Mouse (Mus musculus): ENCODE results near the gene Tuba3b.

Tuba3b gene

GRCm38 (mm10) chr6:145607746-145608145, 7.8 kb upstream of the Tuba3b start:
- DNase-seq (ENCODE audit: low spot score) = peak; percentile 7

GRCm38 (mm10) chr6:145608693-145609092, 6.9 kb upstream of the Tuba3b start:
- DNase-seq (ENCODE audit: low spot score) = no peak

DNA sequence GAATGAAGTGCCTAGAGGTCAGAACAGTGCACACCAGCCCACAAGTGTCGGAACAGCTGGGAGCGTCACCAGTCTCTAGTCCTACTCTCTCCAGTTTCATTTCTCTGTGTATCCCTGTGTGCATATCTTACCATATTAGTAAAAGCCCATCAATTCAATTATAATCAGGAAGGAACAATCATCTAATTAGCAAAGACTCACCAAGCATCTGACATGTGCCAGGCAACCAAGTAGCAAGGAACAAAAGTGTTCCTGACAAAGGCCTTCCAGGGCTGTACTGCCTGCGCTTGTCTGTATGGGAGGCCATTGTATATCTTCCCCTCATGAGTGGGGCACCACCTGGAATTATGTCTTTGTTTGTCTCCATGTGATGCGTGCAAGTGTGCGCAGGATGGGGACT, 4.7 kb upstream of the Tuba3b start:
- DNase-seq (ENCODE audit: low spot score) = no peak

DNA sequence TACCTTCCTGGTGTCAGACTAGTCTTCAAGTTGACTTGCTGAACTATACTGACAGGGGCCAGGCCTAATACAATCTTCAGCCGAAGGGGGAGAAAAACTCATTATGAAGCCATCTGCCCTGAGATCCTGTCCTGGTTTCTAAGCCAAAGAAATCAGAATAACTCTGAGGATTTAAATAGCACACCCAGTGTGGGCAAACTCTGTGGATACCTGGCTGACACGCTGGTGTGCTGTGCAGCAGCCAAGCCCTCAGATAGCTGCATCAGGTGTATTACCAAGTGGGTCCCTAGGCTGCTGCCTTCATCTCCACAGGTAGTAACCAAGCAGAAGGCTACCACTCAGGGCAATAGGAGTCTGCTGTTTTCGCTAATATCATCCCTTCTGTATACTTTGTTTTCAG, 2.9 kb upstream of the Tuba3b start:
- DNase-seq (ENCODE audit: low spot score) = no peak

DNA sequence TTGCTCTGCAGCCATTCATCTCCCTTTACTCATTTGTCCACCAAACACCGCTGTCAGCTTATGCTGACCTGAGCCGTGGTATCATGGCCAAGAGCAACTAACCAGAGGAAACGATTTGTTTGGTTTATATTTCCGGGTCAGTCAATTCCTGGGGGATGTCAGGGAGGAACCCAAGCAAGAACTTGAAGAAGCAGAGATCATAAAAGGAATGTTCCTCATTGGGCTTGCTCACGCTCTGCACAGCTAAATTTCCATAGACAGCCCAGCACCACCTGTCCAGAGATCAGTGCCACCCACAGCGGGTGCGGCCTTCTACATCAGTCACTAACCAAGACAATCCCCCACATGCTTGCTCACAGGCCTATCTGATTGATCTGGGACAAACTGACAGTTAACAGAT, 1.3 kb upstream of the Tuba3b start, which contains the start of gene Lmntd1:
TSS of gene Lmntd1 (minus strand) at position 101 of the 400 bp plus-strand sequence.
- DNase-seq (ENCODE audit: low spot score) = peak; percentile 26

- DNase-seq (ENCODE audit: low spot score) = no peak
Observed at GRCm38 (mm10) chr6:145616402-145617229, 1.1 kb downstream of the Tuba3b start.

DNA sequence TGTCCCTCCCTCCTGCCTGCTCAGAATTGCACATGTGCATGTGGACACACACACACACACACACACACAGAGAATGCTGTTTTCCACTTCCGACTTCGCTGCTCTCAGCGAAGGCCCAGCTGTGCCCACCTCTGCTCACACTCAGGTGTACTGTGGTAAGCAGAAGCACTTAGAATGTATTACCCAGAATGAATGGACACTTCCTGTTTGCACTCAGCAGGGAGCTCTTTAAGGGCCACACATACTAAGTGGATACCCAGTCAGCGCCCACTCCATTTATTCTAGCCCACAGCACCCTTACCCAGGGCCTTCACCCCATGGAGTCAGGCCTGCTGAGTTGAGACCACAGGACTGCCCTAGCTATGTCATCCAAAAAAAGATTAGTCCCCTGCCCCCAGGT, 7.6 kb downstream of the Tuba3b start:
- DNase-seq (ENCODE audit: low spot score) = no peak

DNA sequence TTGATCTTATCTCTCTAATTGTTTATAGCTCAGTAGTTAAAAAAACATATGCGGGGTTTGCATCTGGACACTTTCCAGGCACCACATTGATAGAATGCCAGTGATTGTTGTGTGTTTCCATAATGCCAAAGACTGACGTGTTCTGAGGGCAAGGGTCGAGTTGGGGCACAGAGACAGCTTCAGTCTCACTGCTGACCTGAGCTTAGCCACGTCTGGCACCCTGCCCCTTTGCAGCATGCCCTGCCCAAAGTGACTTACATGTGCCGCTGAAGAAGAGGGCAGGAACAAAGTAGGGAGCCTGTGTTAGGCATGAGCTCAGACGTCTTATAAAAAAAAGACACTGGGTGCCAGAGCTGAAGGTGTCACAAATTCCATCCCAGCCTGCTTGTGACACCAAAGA, 14.7 kb downstream of the Tuba3b start:
- DNase-seq (ENCODE audit: low spot score) = peak; percentile 10

GRCm38 (mm10) chr6:145634454-145634853, 18.9 kb downstream of the Tuba3b start:
- no peak for DNase-seq (ENCODE audit: low spot score)

GRCm38 (mm10) chr6:145636682-145637081, 21.1 kb downstream of the Tuba3b start:
- no peak for DNase-seq (ENCODE audit: low spot score)

GRCm38 (mm10) chr6:145638248-145638647, 22.7 kb downstream of the Tuba3b start:
- DNase-seq (ENCODE audit: low spot score) = peak; percentile 35

DNA sequence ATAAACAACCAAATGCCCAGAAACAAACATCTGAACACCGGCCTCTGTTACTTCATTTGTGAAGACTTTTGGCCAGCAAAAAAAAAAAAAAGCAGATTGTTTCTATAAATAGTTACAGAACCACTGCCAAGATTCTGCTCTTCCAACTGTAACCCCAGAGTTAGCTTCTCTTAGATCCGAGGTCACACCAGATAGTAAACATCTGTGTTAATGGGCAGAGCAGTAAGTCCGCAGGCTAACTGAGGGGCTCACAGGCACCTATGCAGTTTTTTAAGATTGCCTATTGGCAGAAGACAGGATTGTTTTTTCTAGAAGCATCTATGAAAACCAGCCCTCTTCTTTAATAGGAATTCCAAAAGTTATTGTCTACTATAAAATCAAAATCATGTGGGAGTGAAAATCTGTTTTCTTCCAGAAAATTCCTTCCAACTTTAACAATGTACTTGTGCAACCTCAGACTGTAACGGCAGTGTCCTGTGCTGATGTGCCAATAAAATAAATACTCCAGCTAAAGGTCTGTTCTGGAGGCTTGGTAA, 25.5 kb downstream of the Tuba3b start:
- no peak for DNase-seq (ENCODE audit: low spot score)

- DNase-seq (ENCODE audit: low spot score) = no peak
Observed at GRCm38 (mm10) chr6:145651976-145652375, 36.4 kb downstream of the Tuba3b start.

DNA sequence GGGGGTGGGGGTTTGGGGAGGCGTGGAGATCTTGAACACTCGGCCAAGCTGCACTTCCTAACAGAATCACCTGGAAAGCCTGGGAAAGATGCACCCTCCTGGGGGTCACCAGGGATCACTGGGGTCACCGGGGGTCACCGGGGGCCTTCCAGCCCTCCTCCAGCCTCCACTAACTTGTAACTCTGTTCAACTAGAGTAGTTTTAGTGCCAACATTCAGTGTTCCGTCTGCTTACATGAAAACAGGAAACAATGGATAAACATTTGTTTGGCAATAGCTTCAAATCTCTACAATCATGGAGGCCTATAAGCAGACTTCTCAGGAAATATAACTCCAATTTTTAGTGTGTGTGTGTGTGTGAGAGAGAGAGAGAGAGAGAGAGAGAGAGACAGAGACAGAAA, 37.4 kb downstream of the Tuba3b start:
- no peak for DNase-seq (ENCODE audit: low spot score)

- no peak for DNase-seq (ENCODE audit: low spot score)
Observed at GRCm38 (mm10) chr6:145653626-145654025, 38.1 kb downstream of the Tuba3b start.

GRCm38 (mm10) chr6:145654062-145654836, 38.7 kb downstream of the Tuba3b start:
- DNase-seq (ENCODE audit: low spot score) = no peak

DNA sequence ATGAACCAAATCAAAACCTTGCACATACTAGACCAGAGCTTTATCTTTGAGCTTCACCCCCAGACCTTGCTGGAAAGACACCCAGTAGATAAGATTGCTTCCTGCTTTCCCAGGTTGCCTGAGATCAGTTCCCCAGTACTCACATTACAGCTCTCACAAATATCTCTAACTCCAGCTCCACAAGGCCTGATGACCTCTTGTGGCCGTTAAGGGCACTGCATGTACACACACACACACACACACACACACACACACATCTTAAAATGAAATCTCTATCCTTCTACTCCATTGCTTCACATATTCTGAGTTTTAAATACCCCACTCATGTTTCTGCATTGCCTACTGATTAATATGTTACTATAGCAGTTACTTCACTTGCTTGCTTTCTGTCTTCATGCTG, 40.1 kb downstream of the Tuba3b start:
- no peak for DNase-seq (ENCODE audit: low spot score)

DNA sequence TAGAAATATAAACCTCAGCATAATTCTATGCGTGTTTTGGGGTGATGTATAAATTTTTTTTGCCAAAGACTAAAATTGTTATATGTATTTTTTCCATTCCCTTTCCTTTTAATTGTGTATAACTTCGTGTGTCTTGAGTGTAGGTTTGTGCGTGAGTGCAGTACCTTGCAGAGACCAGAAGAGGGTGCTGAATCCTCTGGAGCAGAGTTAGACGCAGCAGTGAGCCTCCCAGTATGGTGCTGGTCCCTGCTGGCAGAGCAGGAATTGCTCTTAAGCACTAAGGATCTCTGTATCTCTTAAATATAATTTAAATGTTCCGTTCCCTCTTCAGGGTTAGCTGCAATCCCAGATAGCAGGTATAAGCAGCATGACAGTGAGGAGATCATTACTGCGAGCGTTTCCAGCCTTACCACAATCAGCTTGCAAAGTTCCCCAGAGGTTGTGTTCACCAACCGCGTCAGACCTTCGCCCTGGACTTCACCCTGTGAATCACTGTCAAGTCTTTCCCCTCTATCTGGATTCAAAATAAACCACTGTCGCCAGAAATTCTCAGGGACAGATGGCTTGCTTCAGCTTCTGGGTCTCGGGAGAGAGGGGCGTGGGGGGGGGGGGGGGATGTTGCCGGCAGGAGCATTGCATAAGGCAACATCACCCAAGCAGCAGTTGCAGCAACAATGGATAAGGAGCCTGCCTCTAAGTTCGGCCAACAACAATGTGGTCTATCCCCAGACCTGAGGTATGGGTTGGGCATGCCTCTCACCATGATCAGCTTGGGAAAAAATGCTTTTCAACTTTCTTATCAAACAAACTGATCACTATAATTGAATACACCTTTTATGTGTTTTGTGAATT, 41.4 kb downstream of the Tuba3b start:
- DNase-seq (ENCODE audit: low spot score) = no peak

DNA sequence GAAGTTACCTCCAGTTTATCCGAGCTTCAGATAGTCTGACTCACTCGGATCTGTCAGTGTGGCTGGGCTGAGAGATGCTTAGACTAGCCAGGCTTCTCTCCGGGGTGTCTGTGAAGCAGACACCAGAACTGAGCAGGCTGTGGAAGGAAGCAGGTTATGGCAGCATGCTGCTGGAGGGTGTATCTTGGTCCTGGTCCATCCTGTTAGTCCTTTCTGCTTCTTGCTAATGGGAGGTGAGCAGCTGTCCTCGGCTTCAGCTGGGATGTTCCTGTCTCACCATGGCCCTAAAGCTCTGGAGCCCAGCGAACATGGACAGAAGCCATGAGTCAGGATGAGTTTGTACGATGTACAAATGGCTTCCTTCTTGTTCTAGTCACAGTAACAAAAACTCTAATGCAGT, 43.6 kb downstream of the Tuba3b start:
- no peak for DNase-seq (ENCODE audit: low spot score)

DNA sequence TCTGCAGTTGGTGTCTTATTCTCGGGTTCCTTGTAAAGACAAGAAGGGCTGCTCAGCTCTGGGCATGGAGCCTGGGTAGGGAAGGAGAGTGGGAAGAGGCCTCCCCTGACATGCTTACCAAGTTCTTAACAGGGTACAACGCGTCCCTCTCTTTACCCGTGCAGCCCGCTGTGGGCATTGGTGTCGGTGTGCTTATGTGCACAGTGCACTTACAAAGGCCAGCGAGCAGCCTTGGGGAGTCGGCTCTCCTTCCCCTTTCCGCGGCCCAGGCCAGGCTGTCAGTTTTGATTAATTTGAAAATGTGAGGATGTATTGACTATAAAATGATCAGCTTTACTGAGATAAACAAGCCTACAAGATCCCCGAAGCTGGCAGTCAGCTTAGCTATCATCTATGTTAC, 45.4 kb downstream of the Tuba3b start:
- DNase-seq (ENCODE audit: low spot score) = no peak

GRCm38 (mm10) chr6:145664208-145664607, 48.7 kb downstream of the Tuba3b start:
- no peak for DNase-seq (ENCODE audit: low spot score)

- DNase-seq (ENCODE audit: low spot score) = no peak
Observed at GRCm38 (mm10) chr6:145665751-145666150, 50.2 kb downstream of the Tuba3b start.
